Mouse (Mus musculus): Measurements from ENCODE around the gene Ddo. TPM values are rescaled to one million over a fixed set of nuclear protein-coding genes. Genes with fewer than 3 reads are reported as not detected.

Gene Ddo
- polyA plus RNA-seq, 1 experiment from 2014 or later = not detected

DNA sequence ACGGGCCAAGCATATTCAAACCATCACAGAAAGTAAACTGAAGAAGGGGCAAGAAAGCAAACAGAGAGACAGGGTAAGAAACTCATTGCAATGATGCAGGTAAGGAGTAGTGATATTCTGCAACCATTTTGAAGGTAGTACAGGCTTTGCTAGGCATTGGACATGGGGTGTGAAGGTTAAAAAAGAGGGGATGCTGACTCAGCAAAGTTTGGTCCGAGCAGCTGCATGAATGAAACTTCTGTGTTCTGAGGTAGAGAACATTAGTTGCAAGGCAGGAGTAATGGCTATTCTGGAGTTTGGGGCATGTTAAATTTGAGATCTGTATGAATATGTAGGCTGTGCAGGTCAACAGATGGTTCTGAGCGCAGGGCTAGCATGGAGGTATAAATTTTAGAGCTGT, 35.5 kb downstream of the Ddo start:
- no peak overlapping the region for H3K4me2 ChIP-seq
- no peak overlapping the region for H3K9ac ChIP-seq
- H3K4me1 ChIP-seq (replicated peaks) = no peaks in the 10 kb centered on the region
- ATAC-seq (ENCODE audit: low read depth) = no peak
- H3K9me3 ChIP-seq (replicated peaks) = no peaks in the 10 kb centered on the region
- WGBS (ENCODE audit: insufficient replicate concordance) = 53% methylated on average over 3 of the region's 3 CpGs
- H3K27me3 ChIP-seq = no peaks in the 10 kb centered on the region
- DNase-seq = no peak
- H3K4me3 ChIP-seq (replicated peaks) = no peak overlapping the region
- H3K36me3 ChIP-seq = no peaks in the 10 kb centered on the region
- no peak overlapping the region for H3K27ac ChIP-seq

DNA sequence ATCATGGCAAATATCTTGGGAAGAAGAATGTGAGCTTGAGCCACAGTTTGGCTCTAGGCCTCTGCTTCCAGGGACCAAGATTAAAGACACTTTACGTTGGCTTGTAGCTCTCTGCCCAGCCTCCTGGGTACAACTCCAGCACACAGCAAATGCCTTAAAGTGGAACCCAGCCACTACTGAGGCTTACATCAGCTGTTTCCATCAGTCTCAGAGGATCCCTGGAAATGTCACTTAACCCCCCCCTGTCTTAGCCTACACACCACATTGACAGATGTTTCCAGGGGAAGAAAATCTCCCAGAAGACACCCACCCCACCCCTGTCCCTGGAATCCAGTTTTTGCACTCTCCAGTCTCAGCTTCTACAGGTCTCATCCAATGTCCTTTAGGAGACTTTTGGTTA, 37.1 kb downstream of the Ddo start:
- H3K9ac ChIP-seq = no peak overlapping the region
- no peak overlapping the region for H3K4me2 ChIP-seq
- no peak overlapping the region for H3K27ac ChIP-seq
- H3K27me3 ChIP-seq = no peaks in the 10 kb centered on the region
- WGBS (ENCODE audit: insufficient replicate concordance) = 59% methylated on average over 1 of the region's 1 CpGs
- ATAC-seq (ENCODE audit: low read depth) = no peak
- no peak overlapping the region for H3K4me3 ChIP-seq (replicated peaks)
- no peaks in the 10 kb centered on the region for H3K9me3 ChIP-seq (replicated peaks)
- no peaks in the 10 kb centered on the region for H3K4me1 ChIP-seq (replicated peaks)
- DNase-seq = no peak
- H3K36me3 ChIP-seq = no peaks in the 10 kb centered on the region

DNA sequence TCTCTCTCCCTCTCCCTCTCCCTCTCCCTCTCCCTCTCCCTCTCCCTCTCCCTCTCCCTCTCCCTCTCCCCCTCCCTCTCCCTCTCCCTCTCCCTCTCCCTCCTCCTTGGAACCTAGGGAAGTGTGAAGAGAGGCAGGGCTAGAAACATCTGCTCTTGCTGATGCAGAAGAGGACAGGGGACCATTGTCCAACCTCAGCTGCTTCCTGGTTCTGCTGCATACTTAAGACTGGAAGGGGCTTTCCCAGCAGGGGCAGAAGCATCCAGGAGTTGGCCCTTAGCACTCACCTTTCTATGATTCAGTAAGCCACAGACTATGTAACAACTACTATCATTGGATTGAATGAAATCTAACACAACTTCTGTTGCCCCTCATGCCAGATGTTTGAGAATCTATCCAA, 38.8 kb downstream of the Ddo start:
- no peaks in the 10 kb centered on the region for H3K4me1 ChIP-seq (replicated peaks)
- no peak overlapping the region for H3K27ac ChIP-seq
- no peaks in the 10 kb centered on the region for H3K36me3 ChIP-seq
- no peak overlapping the region for H3K4me2 ChIP-seq
- no peak for ATAC-seq (ENCODE audit: low read depth)
- H3K27me3 ChIP-seq = peaks cover 5% of the 10 kb centered on the region
- H3K9me3 ChIP-seq (replicated peaks) = no peaks in the 10 kb centered on the region
- no peak for DNase-seq
- no peak overlapping the region for H3K4me3 ChIP-seq (replicated peaks)
- no peak overlapping the region for H3K9ac ChIP-seq

DNA sequence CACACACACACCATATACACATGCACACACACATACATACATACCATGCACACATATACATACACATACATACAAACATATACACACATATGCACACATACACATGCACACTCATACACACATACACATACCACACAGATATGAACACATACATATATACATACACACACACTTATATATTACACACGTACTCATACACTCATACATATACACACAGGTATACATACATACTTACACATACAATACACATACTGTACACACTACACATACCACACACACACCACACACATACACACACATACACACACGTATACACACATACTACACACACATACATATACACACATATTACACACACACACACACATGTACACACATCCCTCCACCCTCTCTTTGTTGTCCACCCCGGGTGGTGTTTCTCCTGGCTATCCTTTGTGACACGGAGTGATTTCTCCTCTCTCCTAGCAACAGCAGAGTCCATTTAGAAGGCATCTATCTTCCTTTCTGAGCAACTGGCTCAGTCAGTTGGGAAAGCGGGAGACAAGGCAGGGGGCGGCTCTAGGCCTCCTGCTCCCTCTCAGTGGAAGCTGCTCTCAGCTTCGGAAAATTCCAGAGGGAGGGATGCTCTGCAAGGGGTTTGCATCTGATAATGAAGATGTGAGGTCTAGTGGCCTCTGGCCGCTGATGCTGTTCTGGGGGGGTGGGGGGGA, 42.9 kb downstream of the Ddo start:
- Histone ChIP-seq H3K36me3 (no peaks in the 10 kb centered on the region), H3K9ac (no peak overlapping the region), H3K9me3 (replicated peaks) (no peaks in the 10 kb centered on the region), H3K4me1 (replicated peaks) (no peaks in the 10 kb centered on the region), H3K4me3 (replicated peaks) (no peak overlapping the region), H3K27ac (no peak overlapping the region), H3K27me3 (peaks cover 20% of the 10 kb centered on the region), H3K4me2 (no peak overlapping the region)
- WGBS (ENCODE audit: insufficient replicate concordance) = 50% methylated on average over 8 of the region's 8 CpGs
- ATAC-seq (ENCODE audit: low read depth) = no peak
- DNase-seq = no peak

DNA sequence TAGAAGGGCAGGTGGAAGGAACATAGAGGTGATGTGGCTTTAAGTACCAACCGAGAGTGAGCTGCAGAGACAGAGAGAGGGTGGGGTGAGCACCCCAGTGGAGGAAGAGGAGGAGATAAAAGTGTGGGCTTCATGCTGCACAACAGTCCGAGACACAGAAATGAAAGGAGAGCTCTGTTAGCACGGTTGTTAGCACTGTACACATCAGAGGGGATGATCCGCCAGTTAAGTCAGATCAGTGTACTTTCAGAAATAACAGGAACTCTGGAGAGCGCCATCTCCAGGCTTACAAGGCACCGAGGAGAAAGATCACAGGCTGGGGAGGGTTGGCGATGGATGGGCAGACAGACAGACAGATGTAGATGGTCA, 43.5 kb downstream of the Ddo start:
- Histone ChIP-seq H3K27me3 (peaks cover 20% of the 10 kb centered on the region), H3K4me1 (replicated peaks) (no peaks in the 10 kb centered on the region), H3K36me3 (no peaks in the 10 kb centered on the region), H3K4me2 (no peak overlapping the region), H3K27ac (no peak overlapping the region), H3K9ac (no peak overlapping the region), H3K9me3 (replicated peaks) (no peaks in the 10 kb centered on the region), H3K4me3 (replicated peaks) (no peak overlapping the region)
- 63% methylated on average over 7 of the region's 7 CpGs for WGBS (ENCODE audit: insufficient replicate concordance)
- DNase-seq = no peak
- ATAC-seq (ENCODE audit: low read depth) = no peak

DNA sequence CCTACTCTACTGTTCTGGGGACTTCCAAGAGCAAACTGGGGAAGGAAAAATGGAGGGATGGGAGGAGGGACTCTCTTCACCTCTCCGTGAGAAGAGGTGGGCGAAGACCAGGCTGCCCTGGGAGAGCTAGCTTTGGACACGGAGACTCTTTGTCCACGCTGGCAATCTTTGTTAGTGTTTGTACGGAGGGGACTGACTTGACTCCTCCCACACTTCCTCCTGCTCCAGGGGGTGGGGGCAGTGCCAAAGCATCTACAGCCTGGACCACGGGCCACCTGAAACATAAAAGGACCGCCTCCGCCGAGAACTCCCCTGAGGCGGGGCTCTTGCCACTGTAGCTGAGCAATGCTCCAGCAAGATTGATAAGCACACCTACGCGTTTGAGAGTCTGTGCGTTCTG, 44.3 kb downstream of the Ddo start:
- 7% methylated on average over 13 of the region's 13 CpGs for WGBS (ENCODE audit: insufficient replicate concordance)

DNA sequence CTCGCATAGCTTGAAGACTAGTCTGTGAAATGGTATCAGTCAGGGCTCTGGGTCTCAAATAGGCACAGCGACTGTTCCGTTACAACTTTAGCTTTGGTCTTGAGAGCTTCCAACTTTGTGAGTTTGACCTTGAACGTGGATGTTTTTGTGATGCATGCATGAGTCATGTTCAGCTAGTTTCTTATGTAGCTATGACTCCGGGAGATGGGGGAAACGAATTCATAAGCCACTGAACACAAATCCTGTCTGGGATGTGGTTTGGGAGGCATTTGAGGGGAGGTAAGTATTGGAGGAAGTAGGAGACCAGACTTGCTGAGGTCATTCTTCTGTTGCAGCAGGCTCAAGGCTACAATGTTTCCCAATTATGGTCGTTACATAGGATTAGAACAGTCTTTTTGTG, 46.1 kb downstream of the Ddo start:
- no peak overlapping the region for H3K4me2 ChIP-seq
- no peak overlapping the region for H3K4me3 ChIP-seq (replicated peaks)
- peaks cover 28% of the 10 kb centered on the region for H3K27me3 ChIP-seq
- 41% methylated on average over 7 of the region's 7 CpGs for WGBS (ENCODE audit: insufficient replicate concordance)
- H3K36me3 ChIP-seq = no peaks in the 10 kb centered on the region
- H3K9ac ChIP-seq = no peak overlapping the region
- no peaks in the 10 kb centered on the region for H3K9me3 ChIP-seq (replicated peaks)
- ATAC-seq (ENCODE audit: low read depth) = no peak
- no peak overlapping the region for H3K27ac ChIP-seq
- no peak for DNase-seq
- no peaks in the 10 kb centered on the region for H3K4me1 ChIP-seq (replicated peaks)

More for the DNA sequence above, 44.3 kb downstream of the Ddo start:
- DNase-seq = no peak
- Histone ChIP-seq H3K9ac (no peak overlapping the region), H3K9me3 (replicated peaks) (no peaks in the 10 kb centered on the region), H3K4me3 (replicated peaks) (no peak overlapping the region), H3K4me2 (peak overlapping the region; percentile 15), H3K27ac (no peak overlapping the region), H3K36me3 (no peaks in the 10 kb centered on the region), H3K27me3 (peaks cover 20% of the 10 kb centered on the region), H3K4me1 (replicated peaks) (no peaks in the 10 kb centered on the region)
- no peak for ATAC-seq (ENCODE audit: low read depth)

DNA sequence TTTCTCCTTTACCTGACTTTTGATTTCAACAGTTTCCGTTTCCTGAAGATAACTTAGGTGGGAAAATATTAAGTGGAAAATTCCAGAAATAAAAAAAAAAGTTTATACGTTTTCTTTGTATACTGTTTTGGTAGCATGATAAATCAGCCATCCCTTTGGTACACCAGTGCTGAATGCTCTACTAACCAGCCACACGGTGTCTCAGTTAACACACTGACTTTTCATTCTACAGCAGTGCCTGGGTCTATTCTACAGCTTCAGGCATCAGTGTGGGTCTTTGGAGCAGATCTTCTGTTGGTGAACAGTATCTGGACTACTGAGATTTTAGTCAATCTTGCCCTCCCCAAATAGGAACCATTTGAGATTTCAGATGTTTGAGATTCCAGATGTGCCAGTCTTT, 48.7 kb downstream of the Ddo start:
- Histone ChIP-seq H3K27ac (no peak overlapping the region), H3K27me3 (peaks cover 47% of the 10 kb centered on the region), H3K4me3 (replicated peaks) (no peak overlapping the region), H3K9ac (no peak overlapping the region), H3K4me2 (no peak overlapping the region), H3K36me3 (no peaks in the 10 kb centered on the region), H3K9me3 (replicated peaks) (no peaks in the 10 kb centered on the region), H3K4me1 (replicated peaks) (peaks cover 6% of the 10 kb centered on the region)
- 57% methylated on average over 3 of the region's 3 CpGs for WGBS (ENCODE audit: insufficient replicate concordance)
- ATAC-seq (ENCODE audit: low read depth) = no peak
- no peak for DNase-seq

DNA sequence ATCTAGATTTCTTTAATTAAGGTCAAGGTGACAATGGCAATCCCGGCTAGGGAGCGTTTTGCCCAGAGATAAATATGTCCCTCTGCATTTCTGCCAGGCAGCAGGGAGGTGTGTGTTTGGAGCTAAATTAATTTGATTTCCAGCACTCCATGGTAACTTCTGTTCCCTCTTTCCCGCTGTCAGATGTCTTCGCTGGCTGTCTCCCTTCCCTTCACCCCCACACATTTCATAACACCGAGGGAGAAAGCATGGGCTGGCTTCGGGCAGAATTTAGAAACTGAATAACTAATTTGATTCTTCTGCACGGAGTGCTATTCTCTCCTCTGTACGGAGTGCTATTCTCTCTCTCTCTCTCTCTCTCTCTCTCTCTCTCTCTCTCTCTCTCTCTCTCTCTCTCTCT, 52.7 kb downstream of the Ddo start:
- no peak overlapping the region for H3K9ac ChIP-seq
- DNase-seq (no peak), ATAC-seq (ENCODE audit: low read depth) (no peak)
- peaks cover 49% of the 10 kb centered on the region for H3K27me3 ChIP-seq
- H3K4me2 ChIP-seq = no peak overlapping the region; the same call in 1 of the 2 replicates
- no peak overlapping the region for H3K27ac ChIP-seq
- no peaks in the 10 kb centered on the region for H3K36me3 ChIP-seq
- H3K9me3 ChIP-seq (replicated peaks) = no peaks in the 10 kb centered on the region
- no peak overlapping the region for H3K4me3 ChIP-seq (replicated peaks)
- peaks cover 10% of the 10 kb centered on the region for H3K4me1 ChIP-seq (replicated peaks)
- 42% methylated on average over 8 of the region's 8 CpGs for WGBS (ENCODE audit: insufficient replicate concordance)

DNA sequence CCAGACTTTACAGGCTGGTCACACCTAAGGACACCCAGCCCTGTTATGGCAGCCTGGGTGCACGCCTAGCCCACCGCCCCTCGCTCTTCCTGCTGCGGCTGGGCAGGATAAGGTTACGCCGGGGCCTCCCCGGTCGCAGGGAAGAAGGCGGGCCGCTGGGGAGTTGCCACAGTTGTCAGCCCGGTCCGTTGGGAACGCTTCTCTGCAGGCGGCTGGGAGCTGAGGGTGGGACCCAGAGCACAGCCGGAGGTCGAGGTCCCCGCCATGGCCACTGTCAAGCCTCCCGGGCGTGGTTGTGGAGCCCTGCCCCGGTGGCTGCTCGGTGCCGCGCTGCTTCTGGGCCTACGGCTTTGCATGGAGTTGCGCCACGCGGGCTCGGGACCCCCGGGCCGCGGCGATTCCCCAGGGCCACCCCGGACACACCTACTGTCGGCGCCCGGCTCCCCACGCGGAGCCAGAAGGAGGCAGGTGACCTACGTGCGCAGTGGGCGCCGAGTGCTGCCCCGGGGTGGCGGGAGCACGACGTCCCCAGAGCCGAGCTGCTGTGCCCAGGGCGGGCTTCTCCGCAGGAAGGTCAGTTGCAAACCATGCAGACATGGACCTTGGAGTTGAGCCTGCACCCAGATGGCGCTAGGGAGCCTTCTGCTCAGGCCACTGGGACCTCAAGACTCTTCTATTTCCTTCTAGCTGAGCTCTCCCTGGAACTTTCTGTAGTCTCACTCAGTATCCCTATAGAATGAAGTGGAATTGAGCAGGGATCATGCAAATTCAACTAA, 53.5 kb downstream of the Ddo start, which contains the start of gene Mettl24:
Gene Mettl24, plus strand, starts transcription at position 191 of the 776 bp plus-strand sequence.
- H3K4me3 ChIP-seq (replicated peaks) = peak within 1 kb of the TSS; percentile 53
- DNase-seq (peak; percentile 9), ATAC-seq (ENCODE audit: low read depth) (no peak)
- H3K4me1 ChIP-seq (replicated peaks) = peaks cover 10% of the 10 kb centered on the region
- H3K4me2 ChIP-seq = peak within 1 kb of the TSS; percentile 70
- peak within 1 kb of the TSS; percentile 54 for H3K9ac ChIP-seq
- no peaks in the 10 kb centered on the region for H3K9me3 ChIP-seq (replicated peaks)
- WGBS (ENCODE audit: insufficient replicate concordance) = under 1% methylated on average over 50 of the region's 50 CpGs
- peaks cover 50% of the 10 kb centered on the region for H3K27me3 ChIP-seq
- no peak within 1 kb of the TSS for H3K27ac ChIP-seq
- no peaks in the 10 kb centered on the region for H3K36me3 ChIP-seq

DNA sequence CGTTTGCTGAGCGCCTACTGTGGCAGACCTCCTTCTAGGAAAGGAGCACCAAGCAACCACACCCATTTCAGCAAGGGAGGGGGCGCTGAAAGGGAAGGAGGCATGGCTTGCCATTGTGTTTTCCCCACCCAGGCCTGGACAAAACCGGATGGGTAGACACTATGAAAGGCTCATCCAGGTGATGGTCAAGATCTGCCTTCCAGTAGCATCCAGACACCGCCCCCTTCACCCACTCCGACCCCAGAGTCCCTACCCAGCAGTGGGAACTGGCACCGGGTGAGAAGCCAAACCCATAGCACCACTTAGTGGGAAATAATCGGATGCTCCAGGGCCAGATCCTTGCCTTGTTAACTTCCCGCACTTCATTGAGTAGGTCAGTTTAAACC, 54.0 kb downstream of the Ddo start:
- H3K4me2 ChIP-seq = peak overlapping the region; percentile 70
- 44% methylated on average over 9 of the region's 9 CpGs for WGBS (ENCODE audit: insufficient replicate concordance)
- no peak overlapping the region for H3K27ac ChIP-seq
- peaks cover 10% of the 10 kb centered on the region for H3K4me1 ChIP-seq (replicated peaks)
- no peak for ATAC-seq (ENCODE audit: low read depth)
- H3K9me3 ChIP-seq (replicated peaks) = no peaks in the 10 kb centered on the region
- H3K27me3 ChIP-seq = peaks cover 50% of the 10 kb centered on the region
- no peaks in the 10 kb centered on the region for H3K36me3 ChIP-seq
- no peak for DNase-seq
- H3K9ac ChIP-seq = no peak overlapping the region
- H3K4me3 ChIP-seq (replicated peaks) = 0 out of 2 replicates have a peak overlapping the region, but pooled peaks have one; percentile 53

DNA sequence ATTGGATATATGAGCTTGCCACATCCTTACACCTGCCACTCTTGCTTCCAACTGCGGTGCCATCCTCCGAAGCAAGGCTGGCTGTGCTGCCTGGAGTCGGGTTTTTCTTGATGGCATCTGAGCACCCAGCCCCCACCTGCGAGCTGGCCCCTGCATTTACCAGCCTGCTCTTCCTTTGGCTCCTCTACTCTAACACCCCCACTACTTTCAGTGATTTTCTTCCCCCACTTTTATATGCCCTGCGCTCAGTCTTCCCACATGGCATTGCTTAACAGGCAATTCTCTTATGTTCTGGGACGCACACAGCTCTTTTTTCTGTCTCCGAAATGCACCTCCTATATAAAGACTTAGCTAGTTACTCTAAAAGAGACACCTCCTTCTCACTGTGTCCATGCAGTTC, 54.5 kb downstream of the Ddo start:
- Histone ChIP-seq H3K9ac (no peak overlapping the region), H3K27me3 (peaks cover 50% of the 10 kb centered on the region), H3K4me1 (replicated peaks) (peaks cover 10% of the 10 kb centered on the region), H3K9me3 (replicated peaks) (no peaks in the 10 kb centered on the region), H3K4me2 (no peak overlapping the region), H3K36me3 (no peaks in the 10 kb centered on the region), H3K4me3 (replicated peaks) (no peak overlapping the region), H3K27ac (no peak overlapping the region)
- ATAC-seq (ENCODE audit: low read depth) (no peak), DNase-seq (no peak)
- 68% methylated on average over 7 of the region's 7 CpGs for WGBS (ENCODE audit: insufficient replicate concordance)
